Mouse (Mus musculus) limb, embryonic 14.5 days (tissue): ENCODE data around the gene Pth2r. TPM values are rescaled to one million over a fixed set of nuclear protein-coding genes. Genes with fewer than 3 reads are reported as not detected.

Experiments used
- ATAC-seq: fragments of 200-750 bp; cut with Nextera tagmentation; 2 replicates; pipeline ENCODE4 v1.8.0; 2017; ENCODE audit warnings: low read depth, moderate number of reproducible peaks, moderate TSS enrichment; ENCODE audit not compliant: low FRiP score
- DNase-seq: peaks from one replicate; pipeline ENCODE4 v3.0.0-alpha.2; 2015; ENCODE audit warnings: low spot score
- H3K27ac ChIP-seq: fragments of 300-500 bp; sonication (generic); replicated peaks from 2 replicates; pipeline ENCODE4 v1.5.1; 2014; ENCODE audit warnings: low read depth, mild to moderate bottlenecking, low read length, moderate library complexity, mixed read lengths
- H3K27me3 ChIP-seq: fragments of 300-500 bp; sonication (generic); 2 replicates; pipeline ENCODE4 v1.6.1; 2014; ENCODE audit warnings: low read length, mixed read lengths; ENCODE audit not compliant: control insufficient read depth, insufficient read depth
- H3K36me3 ChIP-seq: fragments of 300-500 bp; sonication (generic); 2 replicates; pipeline ENCODE4 v1.6.1; 2014; ENCODE audit warnings: mild to moderate bottlenecking, low read length, moderate library complexity, mixed read lengths; ENCODE audit not compliant: control insufficient read depth, insufficient read depth
- H3K4me1 ChIP-seq: fragments of 300-500 bp; sonication (generic); 2 replicates; pipeline ENCODE4 v1.6.1; 2014; ENCODE audit warnings: antibody characterized with exemption, low read length, mixed read lengths; ENCODE audit not compliant: control insufficient read depth, insufficient read depth
- H3K4me2 ChIP-seq: fragments of 300-500 bp; sonication (generic); replicated peaks from 2 replicates; pipeline ENCODE4 v1.6.1; 2014; ENCODE audit warnings: low read depth, mild to moderate bottlenecking, low read length, moderate library complexity; ENCODE audit not compliant: severe bottlenecking
- H3K4me3 ChIP-seq: fragments of 300-500 bp; sonication (generic); replicated peaks from 2 replicates; pipeline ENCODE4 v1.5.1; 2014; ENCODE audit warnings: low read length
- H3K9ac ChIP-seq: fragments of 300-500 bp; sonication (generic); 2 replicates; pipeline ENCODE4 v1.6.1; 2014; ENCODE audit warnings: mild to moderate bottlenecking, low read depth, low read length, moderate library complexity; ENCODE audit not compliant: severe bottlenecking
- H3K9me3 ChIP-seq: fragments of 300-500 bp; sonication (generic); 2 replicates; pipeline ENCODE4 v1.6.1; 2016; ENCODE audit warnings: low read length; ENCODE audit not compliant: control insufficient read depth
- POLR2A ChIP-seq: fragments of 200-500 bp; IDR thresholded peaks from 2 replicates; pipeline ENCODE4 v1.8.0; 2012; ENCODE audit warnings: inconsistent platforms, mild to moderate bottlenecking, moderate library complexity, borderline replicate concordance; ENCODE audit not compliant: insufficient read depth, insufficient read length; ENCODE audit errors: extremely low read depth
- WGBS: fragments of 180-500 bp; shearing (Covaris S2); extraction: QIAGEN DNeasy Blood & Tissue Kit; methylation state at CpG from one replicate; pipeline ENCODE4 v1.1.7; 2014; 5-methylcytosine and 5-hydroxymethylcytosine counted together
- polyA plus RNA-seq, 2 experiments: library from polyadenylated mRNA; depleted of rRNA in 1 of 2; stranded (reverse) in 1 of 2; unstranded in 1 of 2; fragments of >200 nt; fragmentation: Nextera tagmentation in 1 of 2; extraction: Ambion mirVana in 1 of 2; gene quantifications; 2 replicates each; pipeline versions ENCODE4 v1.2.1 to v1.2.3; 2012 to 2014

Gene Pth2r
- polyA plus RNA-seq, 2 experiments: 0.15 to 0.39 TPM

DNA sequence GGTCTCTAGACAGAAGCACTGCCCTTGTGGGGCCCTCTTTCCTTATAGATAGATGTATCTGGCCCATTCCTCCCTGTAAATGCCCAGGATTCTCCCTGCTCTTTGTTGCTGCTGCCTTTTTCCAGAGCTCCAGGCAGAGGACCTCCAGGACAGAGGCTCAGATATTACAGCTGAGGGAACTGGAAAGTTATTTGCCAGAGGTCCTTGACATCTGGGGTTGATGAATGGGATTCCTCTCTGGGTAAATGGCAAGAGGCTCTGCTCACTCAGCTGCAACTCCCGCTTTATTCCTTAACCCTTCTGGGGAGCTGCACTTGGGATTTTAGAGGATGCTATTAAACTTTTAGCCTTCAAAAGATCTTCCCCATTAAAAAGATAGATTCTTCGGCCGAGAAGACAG lies 26.6 kb downstream of the Pth2r start:
- TF ChIP-seq POLR2A: no peak
- WGBS: 60% methylated on average over 3 of the region's 3 CpGs
- H3K27ac ChIP-seq: no peak overlapping the region

DNA sequence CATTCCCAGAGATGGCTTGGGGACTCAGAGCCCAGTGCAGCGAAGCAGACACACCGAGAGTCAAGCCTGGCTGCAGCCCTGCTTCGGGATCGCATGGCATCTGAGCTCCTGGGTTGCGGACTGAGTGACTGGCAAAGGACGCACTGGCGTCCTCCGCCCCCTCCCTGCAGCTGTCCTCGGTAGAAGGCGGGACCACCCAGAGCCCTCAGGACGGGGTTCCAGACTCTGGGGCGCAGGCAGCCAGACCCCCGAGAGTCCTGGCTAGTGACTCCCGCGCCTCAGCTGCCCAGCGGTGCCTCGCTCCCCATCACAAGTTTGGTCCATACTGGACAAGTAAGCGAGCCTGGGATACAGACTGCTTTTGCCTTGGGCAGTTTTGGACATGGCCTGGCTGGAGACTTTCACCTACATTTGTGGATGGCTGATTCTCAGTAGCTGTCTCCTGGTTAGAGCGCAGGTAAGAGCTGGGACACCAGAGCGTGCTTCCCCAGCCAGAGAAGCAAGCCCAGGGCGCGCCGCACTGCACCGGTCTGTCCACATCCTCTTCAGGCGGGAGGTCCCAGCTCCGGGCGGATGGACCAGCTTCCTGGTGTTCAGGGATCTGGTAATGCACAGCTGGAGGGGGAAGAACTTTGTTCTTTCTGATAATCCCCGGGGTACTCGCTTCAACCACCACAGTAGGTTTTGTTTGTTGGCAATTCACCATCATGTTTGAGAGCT lies 29.5 kb downstream of the Pth2r start:
- peak overlapping the region; percentile 37 for H3K4me3 ChIP-seq
- H3K27me3 ChIP-seq: peaks cover 23% of the 10 kb centered on the region
- no peak overlapping the region for H3K27ac ChIP-seq
- 1% methylated on average over 22 of the region's 29 CpGs for WGBS
- H3K36me3 ChIP-seq: no peaks in the 10 kb centered on the region
- peaks cover 5% of the 10 kb centered on the region; the same call in 1 of the 2 replicates for H3K4me1 ChIP-seq
- H3K9me3 ChIP-seq: no peaks in the 10 kb centered on the region
- H3K9ac ChIP-seq: peak overlapping the region; percentile 31; the same call in 1 of the 2 replicates
- H3K4me2 ChIP-seq: peak overlapping the region; percentile 73
- ATAC-seq: peak; percentile 42; the same call in 1 of the 2 replicates
- DNase-seq: no peak
- no peak for TF ChIP-seq POLR2A

More for the DNA sequence above, 26.6 kb downstream of the Pth2r start:
- Histone ChIP-seq H3K27me3 (peaks cover 23% of the 10 kb centered on the region), H3K4me2 (no peak overlapping the region), H3K4me3 (no peak overlapping the region), H3K36me3 (no peaks in the 10 kb centered on the region), H3K9ac (no peak overlapping the region), H3K9me3 (no peaks in the 10 kb centered on the region), H3K4me1 (peaks cover 5% of the 10 kb centered on the region; the same call in 1 of the 2 replicates)
- no peak for ATAC-seq
- no peak for DNase-seq

DNA sequence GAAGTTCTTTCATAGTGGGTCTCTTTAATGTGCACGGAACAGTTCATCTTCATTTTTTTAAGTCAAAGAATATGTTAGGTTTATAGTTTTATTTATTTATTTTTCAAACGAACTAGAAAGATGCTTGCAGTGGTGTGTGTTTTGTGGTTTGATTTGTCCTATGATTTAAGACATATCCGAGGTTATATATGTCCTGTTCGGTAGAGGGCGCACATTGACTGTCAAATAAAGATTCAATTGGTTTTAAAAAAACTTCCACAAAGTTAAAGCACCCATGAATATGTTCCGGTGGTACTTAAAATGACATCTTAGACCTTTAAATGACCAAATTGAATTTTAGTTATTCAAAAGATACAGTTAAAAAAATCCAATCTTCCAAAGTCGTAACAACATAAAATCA lies 30.3 kb downstream of the Pth2r start:
- Histone ChIP-seq H3K27ac (no peak overlapping the region), H3K9ac (no peak overlapping the region), H3K4me3 (peak overlapping the region; percentile 37), H3K9me3 (no peaks in the 10 kb centered on the region), H3K4me2 (peak overlapping the region; percentile 73), H3K36me3 (no peaks in the 10 kb centered on the region), H3K4me1 (peaks cover 5% of the 10 kb centered on the region; the same call in 1 of the 2 replicates), H3K27me3 (peaks cover 23% of the 10 kb centered on the region)
- peak; percentile 64 for DNase-seq
- ATAC-seq: no peak
- WGBS: 12% methylated on average over 7 of the region's 7 CpGs
- no peak for TF ChIP-seq POLR2A

DNA sequence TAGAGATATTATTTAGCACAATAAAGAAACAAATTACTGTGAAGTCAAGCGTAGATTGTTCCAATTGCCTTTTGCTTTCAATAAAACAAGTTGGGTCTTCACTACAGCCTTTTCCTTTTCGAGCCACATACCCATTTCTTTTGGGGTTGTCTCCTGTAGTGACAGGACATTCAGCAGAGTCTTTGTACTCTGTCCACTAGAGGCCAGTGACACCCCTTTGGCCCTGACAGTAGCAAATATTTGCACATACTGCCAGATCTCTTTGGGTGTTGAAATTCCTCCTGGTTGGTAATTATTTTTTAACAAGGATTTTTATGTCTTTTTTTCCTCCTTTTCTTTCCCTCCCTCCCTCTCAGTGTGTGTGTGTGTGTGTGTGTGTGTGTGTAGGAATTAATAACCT lies 31.0 kb downstream of the Pth2r start:
- no peak overlapping the region for H3K4me3 ChIP-seq
- no peaks in the 10 kb centered on the region for H3K36me3 ChIP-seq
- no peak overlapping the region for H3K4me2 ChIP-seq
- no peaks in the 10 kb centered on the region for H3K9me3 ChIP-seq
- H3K27me3 ChIP-seq: peaks cover 23% of the 10 kb centered on the region
- H3K27ac ChIP-seq: no peak overlapping the region
- H3K9ac ChIP-seq: no peak overlapping the region
- ATAC-seq: no peak
- WGBS: 78% methylated on average over 2 of the region's 2 CpGs
- TF ChIP-seq POLR2A: no peak
- peaks cover 5% of the 10 kb centered on the region; the same call in 1 of the 2 replicates for H3K4me1 ChIP-seq
- no peak for DNase-seq

DNA sequence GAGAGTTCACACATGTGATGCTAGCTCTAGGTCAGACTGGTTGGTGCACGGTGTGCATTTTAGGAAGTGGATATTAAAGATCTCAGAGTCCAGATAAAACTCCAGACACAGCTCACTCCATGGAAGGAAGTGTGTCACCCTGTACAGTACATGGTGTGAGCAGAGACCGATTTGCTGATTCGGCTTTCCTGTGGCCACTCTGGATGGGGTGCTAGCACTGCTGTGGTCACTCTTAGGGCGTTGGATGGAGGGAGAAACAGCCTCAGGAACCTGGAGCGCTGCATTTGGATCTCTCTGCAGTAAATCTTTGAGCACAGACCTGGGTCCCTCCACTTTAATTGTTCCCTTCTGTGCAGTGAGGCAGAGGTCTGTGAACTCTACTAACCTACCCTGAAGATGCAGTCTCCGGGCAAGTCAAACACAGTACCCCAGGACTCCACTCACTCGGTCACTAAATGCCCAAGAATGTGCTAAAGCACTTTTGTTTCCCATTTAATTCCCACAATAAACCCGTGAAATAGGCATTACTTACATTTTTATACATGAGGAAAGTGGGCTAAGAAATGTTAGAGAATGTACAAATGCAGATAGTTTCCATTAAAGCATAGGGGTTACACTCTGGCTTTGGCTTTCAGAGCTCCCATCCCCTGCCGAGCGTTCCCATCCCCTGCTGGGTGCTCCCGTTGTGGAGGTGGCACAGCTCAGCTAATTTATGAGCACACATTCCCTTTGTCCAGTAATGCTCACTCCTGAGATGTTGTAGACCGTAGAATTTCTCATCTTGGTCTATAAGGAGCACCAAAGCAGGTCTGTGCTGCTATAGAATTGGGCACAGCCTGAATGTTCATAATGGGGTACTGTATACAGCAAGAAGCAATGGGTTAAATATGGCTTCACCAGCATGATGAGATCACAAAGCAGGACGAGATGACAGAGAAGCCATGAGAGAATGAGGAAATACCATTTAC lies 32.5 kb downstream of the Pth2r start:
- whole genome bisulfite sequencing: 47% methylated on average over 13 of the region's 13 CpGs
- no peaks in the 10 kb centered on the region for H3K9me3 ChIP-seq
- DNase-seq (no peak), ATAC-seq (no peak)
- H3K36me3 ChIP-seq: no peaks in the 10 kb centered on the region
- no peak overlapping the region for H3K27ac ChIP-seq
- peaks cover 23% of the 10 kb centered on the region for H3K27me3 ChIP-seq
- H3K9ac ChIP-seq: no peak overlapping the region
- peaks cover 5% of the 10 kb centered on the region; the same call in 1 of the 2 replicates for H3K4me1 ChIP-seq
- no peak overlapping the region for H3K4me3 ChIP-seq
- TF ChIP-seq POLR2A: no peak
- H3K4me2 ChIP-seq: no peak overlapping the region
